Mouse (Mus musculus) heart, adult 9 months (tissue): ENCODE measurements around the gene Ptpn1.

Experiments
- DNase-seq, 2 experiments: peaks; one replicate each; pipeline ENCODE4 v3.0.0; 2022; ENCODE audit warnings: low spot score in 2 of 2

Ptpn1 gene

DNA sequence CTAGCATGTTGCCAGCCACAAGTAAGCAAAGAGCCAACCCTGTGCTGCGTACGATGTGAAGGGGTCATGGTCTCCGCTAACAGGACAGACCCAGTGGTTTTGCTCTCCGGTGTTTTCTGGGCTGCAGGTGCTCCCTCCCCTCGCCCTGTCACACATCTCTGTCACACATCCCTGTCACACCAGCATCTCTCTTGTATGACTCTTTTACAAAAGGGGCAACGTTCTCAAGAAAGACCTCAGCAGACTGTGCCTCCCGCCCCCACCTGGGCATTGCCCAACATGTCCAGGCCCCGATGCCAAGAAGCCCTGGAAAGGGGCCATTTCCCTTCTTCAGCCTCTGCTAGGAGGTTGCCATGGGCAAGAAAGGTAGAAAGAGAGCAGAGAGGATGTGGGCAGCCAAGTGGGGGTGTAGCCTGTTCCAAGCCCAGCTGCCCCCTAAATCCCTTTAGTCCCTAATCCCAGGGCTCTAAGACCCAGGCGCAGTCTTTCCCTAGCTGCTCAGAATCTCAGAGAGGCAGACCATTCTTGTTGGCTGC is 10.8 kb upstream of the Ptpn1 start:
- DNase-seq = no peak

- DNase-seq = no peak
Observed at GRCm38 (mm10) chr2:167921823-167922222, 10.0 kb upstream of the Ptpn1 start.

DNA sequence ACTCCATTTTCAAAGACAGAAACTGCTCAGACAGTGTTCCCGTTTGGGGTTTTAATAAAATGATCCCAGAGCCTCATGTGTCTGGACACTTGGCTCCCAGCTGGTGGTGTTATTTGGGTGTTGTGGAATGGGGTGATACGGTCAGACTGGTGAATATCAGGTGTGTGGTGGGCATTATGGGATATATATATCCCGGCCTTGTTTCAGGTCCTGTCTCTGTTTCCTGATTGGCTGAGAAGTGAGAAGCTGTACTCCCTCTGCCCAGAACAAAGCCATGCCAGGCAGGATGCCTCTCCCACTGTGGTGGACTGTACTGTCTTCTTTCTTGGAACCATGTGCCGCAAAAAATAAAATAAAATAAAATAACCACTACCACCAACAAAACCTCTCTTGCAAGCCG is 7.8 kb upstream of the Ptpn1 start:
- DNase-seq = no peak

DNA sequence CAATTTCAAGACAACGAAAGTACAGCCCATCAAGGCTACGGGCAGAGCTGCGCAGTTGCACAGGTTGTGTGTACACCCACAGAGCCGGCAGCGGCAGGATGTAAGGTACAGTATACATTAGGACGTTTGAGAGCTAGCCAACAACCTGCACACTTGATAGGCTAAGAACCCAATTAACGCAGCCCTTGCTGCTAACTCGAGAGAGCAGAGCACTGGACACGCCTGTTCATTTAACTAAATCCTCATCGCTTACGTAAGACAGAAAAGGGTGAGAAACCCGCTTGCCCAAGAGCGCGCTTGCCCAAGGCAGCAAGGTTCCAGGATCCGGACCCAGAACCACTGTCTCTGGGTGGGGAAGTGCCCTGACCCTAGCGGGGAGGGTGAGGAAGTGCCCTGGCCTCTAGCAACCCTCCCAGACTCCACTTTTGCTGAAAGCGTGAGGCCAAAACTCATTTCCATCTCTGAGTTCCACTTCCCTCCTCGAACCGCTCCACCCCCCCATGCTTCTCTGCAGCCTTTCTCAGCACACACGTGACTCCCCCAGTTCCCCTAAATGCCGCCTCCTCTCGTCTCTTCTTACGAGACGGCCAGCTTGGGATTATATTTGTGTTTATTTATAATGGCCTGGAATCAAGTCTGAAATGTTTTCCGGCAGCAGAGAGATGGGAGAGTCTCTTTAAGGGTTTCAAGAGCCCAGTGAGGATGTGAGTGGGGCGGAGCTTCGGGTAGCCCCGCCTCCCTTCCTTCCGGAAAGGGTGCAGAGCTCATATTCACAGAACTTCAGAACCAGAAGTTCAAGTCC is 6.9 kb upstream of the Ptpn1 start:
- peak; percentile 91 to 92 for DNase-seq

DNA sequence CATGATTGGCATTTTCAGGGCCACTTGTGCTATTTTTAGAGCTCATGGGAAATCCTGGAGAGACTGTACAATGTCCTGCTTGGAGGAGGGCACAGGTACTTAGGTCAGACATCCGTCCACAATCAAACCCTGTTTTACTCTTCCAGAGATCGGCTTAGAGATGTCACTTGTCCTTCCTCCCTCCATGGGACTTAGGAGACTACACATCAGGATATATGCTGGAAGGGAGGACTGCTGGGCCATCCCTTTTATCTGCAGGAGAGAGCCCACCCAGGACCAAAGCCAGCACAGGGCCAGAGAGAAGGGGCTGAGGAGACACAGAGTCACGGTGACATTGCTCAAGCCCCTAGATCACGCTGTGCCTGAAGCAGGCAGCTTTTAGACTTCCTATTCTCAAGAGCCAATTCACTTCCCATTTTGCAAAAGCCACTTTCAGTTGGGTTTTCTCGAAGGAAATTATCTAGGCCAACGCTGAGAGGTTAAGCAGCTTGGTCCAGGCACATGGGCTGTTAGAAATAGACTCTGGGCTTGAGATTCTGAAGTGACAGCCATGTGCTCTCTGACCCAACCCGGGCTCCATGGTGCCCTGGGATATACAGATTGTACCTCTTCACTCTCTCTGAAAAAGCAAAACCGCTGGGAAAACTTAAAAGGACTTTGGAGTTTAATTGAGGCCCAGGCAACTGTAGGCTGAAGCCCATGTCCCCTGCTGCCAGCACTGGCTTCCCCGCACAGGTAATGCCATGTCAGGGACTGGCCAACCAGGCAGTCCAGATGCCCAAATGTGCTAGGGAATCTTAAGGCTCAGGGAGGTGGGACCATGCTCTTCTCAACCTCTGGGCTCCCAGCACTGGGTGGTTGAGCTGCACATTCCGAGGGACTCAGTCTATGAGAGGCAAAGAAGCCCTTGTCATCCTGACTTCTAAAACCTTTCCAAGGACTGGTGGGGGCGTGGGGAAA is 5.7 kb upstream of the Ptpn1 start:
- DNase-seq = no peak

- no peak for DNase-seq
Observed at GRCm38 (mm10) chr2:167928002-167928526, 3.8 kb upstream of the Ptpn1 start.

GRCm38 (mm10) chr2:167928972-167929371 is 2.9 kb upstream of the Ptpn1 start:
- no peak for DNase-seq

- no peak for DNase-seq
Observed at GRCm38 (mm10) chr2:167930975-167931374, 882 bp upstream of the Ptpn1 start.

DNA sequence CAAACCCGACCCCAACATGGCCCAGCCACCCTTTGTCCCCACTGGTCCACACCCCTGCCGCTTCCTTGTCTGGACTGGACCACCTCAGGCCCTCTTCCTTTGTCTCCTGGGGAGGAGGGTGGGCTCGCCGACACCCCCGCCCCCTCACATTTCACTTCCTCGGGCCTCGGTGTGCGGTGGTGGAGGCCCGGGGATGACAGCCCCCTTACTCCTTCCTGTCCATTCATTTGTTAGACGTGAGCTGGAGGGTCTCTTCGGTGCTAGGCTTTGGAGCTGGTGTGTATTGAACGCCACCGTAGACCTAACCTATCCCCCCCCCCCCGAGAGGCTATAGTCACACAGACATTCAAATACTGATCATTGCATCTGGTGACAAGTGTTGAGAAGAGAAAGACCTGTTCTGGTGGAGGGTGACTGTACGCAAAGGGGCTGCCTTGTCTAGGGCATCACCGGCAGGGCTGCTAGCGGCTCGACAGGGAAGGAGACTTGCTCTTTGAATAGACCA is 922 bp downstream of the Ptpn1 start:
- no peak for DNase-seq

DNA sequence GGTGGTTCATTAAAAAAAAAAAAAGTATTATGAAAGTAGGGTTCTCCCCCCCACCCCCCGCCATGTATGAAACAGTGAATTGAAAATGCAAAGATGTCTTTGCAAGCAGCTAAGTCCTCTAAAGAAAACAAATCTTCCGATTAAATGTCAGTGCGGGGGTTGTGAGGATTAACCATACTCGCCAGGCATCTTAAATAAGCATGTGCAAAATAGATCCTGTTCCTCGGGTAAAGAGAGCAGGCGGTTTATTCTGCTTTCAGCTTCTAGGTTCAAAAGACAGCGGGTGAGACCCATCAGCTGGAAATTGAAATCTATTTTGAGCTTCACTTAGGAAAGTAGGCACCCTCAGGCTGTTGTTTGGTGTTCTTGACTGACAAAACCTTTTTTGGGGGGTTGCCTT is 1.5 kb downstream of the Ptpn1 start:
- DNase-seq = no peak

GRCm38 (mm10) chr2:167935956-167936355 is 4.1 kb downstream of the Ptpn1 start:
- no peak for DNase-seq

DNA sequence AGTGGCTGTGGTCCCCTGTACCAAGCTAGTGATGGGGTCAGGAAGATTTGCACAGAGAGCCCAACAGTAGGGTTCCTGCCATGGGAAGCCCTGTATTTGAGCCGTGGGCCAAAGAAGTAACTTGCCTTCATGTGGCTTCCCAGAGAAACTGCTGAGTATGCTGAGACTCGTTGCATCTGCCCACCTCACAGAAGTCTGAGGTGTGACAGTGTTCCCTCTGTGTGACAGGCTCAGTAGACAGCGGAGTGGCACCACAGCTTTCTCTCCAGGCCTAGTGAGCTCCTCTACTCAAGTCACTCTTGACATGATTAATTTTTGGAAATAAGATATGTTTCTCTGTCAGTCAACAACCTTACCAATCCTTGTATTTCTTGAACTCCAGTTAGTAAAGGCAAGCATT is 6.9 kb downstream of the Ptpn1 start:
- no peak for DNase-seq

DNA sequence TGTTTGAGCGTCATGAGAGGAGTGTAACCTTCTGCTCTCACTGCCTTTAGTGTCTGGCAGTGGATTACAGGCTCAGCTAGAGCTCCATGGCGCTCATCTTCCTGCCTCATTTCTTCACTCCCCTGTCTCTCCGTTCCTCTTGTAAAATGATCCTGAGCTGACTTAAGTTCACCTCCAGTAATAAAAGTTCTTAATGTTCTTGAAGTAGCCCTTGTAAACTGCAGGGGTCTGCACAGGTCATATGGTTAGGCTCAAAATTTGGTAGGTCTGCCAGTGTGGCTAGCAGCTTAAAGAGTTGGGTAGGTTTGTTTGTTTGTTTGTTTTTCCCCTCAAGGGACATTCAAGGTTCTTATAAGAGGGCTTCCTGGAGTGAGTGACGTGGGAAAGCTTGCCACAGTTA is 7.3 kb downstream of the Ptpn1 start:
- DNase-seq = no peak

DNA sequence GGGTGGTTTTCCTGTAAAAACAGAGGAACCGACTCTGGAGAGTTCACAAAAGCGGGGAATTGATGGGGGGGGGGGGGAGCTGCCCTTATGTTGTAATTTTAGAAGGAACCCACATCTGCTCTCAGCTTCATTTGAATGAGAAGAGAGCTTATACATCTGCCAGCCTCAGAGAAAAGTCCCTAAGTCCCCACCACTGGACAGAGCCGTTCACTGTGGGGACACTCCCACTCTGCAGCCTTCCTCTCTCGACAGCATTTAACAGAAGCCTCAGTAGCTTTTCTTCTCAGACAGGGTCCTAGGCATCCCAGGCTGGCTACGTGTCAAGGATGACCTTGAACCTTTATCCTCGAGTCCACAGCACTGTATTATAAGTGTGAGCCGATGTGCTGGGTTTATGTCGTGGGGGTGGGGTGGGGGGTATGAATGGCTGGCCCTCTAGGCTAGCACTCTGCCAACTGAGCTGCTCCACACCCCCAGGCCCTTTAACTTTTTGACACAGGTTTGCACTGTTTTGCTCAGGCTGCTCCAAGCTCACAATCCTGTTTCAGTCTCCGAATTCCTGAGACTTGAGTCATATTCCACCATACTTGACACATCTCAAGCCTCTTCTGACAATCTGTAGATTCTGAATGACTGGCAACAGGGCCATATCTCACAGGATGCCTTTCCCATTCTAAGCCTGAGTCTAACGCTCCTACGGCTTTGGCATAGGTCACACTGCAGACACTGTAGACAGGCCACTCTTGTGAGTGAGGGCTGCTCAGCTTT is 8.0 kb downstream of the Ptpn1 start:
- DNase-seq = no peak

- no peak for DNase-seq
Observed at GRCm38 (mm10) chr2:167940636-167941035, 8.8 kb downstream of the Ptpn1 start.

DNA sequence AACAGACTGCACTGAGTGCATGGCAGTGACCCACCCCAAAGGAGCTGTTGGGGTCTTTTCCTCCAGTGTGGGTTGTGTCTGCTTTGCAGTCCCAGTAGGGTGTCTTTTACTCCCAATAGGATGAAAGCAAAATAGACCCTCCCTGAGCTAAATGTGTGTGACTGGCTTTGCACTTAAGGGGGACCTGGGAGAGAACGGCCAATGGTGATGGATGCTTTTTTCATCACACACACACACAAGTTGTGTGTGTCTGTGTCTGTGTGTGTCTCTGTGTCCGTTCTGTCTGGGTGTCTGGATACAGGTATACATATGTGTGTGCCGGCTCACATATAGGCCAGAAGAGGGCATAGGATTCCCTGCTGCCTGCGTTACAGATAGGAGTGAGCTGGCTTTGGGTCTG is 9.5 kb downstream of the Ptpn1 start:
- no peak for DNase-seq

DNA sequence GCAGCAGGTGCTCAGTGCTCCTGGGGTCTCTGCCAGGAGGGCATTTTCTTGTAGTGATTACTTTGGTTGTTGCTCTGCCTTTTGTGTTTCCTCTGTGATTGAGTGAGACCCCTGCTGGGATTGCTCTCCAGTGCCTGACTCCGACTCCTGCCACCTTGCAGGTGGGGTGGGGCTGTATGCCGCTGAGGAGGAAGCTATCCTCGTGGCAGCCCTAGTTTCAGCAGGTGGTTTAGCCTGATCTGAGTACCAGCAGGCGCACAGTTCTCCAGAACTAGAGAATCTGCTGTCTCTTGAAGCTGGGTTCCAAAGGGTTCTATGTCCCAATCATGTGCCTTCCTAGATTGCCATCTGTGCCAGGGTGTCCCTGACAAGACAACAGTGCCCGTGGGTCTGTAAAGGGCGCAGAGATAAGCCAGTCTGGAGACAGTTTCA is 9.9 kb downstream of the Ptpn1 start:
- no peak for DNase-seq

GRCm38 (mm10) chr2:167942199-167942925 is 10.5 kb downstream of the Ptpn1 start:
- DNase-seq = peak; percentile 58 to 75

DNA sequence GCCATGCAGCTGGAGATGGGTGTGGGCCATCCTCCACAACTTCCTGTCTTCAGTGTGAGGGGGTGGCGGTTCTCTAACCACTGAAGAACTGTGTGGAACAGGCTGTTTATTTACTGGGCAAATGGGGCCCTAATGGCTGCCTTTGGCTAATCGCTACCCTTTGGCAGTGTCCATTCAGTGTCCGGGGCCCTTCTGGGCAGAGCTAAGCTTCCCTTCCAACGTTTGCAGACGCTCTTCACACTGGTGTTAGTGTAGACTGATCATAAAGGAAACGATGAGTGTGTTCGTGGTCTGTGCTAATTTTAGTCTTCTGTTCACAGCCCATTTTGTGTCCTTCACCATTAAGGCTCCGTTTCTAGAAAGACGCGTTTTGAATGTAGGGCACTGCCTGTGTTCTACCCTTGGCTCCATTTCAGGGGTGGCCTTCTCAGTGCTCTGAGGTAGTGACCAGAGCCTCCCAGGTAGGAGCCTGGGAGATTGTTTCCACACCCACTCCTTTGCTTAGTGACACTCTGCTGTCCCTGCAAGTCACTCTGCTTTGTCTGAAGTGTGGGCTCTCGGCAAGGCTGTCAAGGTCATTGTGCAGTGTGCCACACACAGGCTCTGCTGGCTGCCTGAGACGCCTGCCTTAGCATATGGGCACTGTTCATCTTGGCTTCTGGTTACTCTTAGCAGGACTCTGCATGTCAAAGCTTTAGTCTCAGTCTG is 11.2 kb downstream of the Ptpn1 start:
- peak; percentile 64 to 77 for DNase-seq

GRCm38 (mm10) chr2:167944193-167944592 is 12.3 kb downstream of the Ptpn1 start:
- DNase-seq = no peak
